Mouse (Mus musculus) frontal cortex, postnatal 36 days (tissue): Measurements from ENCODE around the gene Prkag3.
A peak's percentile ranks its signal among the peaks of the same experiment; 100 is the strongest.

ENCODE experiments used
- DNase-seq, 2 experiments: peaks; one replicate each; pipeline ENCODE4 v3.0.0; 2022; ENCODE audit warnings: low spot score in 2 of 2

The Prkag3 gene

DNA sequence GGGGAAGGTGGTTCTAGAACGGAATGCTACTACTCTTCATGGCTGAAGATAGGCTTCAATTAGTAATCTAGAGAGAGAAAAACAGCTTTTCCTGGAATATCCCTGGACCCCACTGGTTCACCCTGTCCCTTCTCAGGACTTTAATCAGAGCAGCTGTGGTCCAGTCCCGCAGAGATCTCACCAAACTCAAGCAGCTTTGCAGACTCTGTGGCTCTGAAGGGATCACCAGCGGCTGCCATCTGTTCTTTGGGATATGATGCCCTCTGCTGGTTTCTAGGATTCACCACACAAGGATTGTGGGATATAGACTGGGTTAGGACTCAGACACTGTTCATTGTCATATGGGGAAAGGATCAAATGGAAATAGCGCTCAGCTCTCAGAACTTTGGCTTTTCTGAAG is 10.8 kb upstream of the Prkag3 start:
- peak in 1 of 2 experiments; percentile 63 for DNase-seq

DNA sequence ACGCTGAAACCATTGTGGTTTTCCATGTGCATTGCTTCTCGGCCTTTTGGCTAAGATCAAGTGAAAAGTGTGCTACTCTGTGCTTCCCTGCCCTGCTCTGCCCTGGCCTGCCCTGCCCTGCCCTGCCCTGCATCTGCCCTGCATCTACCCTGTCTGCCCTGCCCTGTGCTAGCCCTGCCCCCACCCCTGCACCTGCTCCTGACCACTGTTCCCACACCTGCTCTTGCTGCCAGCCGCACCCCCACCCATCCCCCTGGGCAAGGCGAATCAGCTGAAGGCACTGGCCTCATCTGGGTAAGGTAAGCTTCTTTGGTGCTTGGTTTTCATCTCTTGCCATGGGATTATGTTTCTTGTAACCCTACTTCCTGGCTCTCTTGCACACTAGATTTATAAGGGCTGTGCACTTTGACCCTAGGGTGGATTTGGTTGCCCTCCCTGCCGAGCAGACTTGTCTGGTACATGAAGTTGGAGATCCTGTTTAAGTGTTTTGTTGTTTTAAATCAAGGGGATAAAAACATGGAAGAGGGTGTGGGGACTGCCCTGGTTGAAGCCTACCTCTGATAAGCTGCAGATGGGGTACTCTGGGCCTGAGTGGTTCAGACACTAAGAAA is 5.3 kb upstream of the Prkag3 start:
- DNase-seq: no peak

DNA sequence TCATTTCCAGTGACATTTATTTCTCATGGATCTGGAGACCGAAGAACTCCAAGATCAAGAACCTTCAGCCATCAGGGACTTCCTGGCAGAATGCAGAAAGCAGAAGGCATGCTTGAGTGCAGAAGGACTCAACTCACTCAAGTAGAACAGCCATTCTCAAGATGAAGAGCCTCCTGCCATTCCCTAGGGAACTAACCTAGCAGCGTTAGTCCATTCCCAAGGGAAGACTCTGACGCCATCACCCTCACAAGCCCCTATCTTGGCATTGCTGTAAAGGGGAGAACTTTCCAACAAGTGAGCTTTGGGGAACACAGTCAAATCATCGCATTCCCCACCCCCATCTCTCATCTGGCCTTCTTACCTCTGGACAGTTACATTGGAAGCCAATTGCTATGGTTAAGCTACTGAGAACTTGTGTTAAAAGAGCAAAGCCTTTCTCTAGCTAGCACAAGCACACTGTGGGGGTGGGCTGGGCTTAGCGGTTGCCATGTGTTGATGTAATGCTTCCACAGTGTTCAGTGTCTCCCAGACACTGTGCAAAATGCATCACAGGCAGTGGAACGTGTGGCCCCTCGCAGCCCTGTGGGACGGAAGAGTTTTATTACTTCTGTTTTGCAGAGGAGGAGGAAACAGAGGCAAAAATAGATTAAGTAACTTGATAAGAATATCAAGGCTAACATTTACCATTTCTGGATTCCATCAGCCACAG is 4.4 kb upstream of the Prkag3 start:
- DNase-seq: no peak

DNA sequence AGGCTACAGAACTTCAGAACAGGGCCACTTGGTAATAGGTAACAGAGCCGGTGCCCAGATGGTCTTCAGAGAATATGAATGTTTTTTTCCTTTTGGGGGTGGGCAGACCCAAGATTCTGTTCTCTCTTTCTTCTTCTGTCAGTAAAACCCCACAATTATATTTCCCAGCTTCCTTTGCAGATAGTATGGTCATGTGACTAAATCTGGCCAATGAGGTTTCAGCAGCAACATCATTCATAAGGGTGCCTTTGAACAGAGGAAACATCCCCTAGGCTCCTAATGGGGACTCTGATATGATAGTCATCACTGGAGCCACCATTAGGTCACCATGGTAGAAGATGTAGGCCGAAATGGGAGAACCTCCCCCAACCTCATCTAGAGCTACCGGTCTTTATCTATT is 3.8 kb upstream of the Prkag3 start:
- DNase-seq: no peak

DNA sequence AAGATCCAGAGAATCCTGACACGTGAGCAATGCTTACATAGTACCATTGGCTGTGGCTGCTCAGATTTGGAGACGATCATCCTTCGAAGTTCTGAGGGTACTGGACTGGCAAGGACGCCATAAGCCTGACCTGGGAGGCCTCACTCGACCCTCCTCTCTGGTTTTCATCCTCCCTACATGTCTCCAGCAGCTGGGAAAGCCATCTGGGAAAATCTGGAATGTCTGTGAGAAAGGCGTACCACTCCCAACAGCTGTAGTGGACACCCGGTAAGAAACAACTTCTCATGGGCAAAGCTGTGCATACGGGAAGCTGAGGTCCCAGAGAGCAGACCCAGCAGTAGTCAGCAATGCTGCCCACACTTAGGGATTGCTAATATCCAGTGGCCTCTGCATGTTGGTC is 3.1 kb upstream of the Prkag3 start:
- no peak for DNase-seq

DNA sequence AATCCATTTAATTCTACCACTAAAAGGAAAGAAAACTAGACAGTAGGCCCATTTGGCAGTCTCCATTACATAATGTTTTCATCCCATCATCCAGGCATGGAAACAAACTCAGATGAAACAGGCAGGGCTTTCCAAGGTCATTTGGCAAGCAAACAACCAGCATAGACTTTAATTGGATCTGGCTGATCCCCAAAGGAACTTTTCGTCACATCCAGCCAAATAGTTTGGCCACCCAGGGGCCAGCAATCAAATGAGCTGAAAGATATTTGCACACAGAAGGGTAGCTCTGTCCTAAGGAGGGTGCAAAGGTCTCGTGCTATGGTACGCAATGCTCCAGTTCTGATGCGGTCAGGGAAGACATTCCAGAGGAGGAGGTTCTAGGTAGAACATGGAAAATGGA is 1.7 kb upstream of the Prkag3 start:
- peak in 1 of 2 experiments; percentile 39 for DNase-seq

DNA sequence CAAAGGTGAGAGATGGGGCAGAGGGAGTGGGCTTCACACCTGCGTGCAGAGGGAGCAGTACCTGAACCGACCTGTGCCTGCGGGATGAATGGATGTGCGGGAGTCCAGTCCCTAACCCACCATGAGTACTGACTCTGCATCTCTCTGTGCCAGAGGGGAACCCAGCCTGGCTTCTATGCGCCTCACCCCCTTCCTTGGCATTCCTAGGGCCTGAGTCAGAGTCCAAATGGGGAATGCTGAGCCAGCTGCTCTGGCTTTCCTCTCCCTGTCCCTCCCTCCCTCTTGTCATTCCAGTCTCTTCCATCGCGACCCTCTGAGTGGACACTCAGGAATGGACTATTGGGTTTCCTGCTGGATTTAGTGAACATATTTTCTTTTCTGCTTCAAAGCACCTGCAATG is 280 bp upstream of the Prkag3 start:
- no peak for DNase-seq

DNA sequence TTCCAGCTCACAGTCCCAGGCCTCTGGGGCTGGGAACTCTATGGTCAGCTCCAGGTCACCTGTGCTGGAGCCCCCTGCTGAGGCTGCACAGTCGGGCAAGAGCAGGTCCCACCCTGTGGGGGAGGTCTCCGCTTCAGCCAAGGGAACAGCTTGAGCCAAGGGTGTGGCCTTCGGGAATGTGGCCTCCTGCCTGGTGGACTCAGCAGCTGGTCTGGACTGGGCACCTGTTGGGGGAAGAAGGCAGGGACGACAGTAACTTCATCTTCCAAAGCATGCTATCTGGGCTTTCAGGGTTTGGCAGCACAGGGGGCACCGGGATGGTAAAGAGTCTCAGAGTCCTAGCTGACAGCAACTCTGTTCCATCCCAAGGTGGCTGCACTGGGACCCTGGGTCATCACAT is 1.7 kb downstream of the Prkag3 start:
- no peak for DNase-seq

DNA sequence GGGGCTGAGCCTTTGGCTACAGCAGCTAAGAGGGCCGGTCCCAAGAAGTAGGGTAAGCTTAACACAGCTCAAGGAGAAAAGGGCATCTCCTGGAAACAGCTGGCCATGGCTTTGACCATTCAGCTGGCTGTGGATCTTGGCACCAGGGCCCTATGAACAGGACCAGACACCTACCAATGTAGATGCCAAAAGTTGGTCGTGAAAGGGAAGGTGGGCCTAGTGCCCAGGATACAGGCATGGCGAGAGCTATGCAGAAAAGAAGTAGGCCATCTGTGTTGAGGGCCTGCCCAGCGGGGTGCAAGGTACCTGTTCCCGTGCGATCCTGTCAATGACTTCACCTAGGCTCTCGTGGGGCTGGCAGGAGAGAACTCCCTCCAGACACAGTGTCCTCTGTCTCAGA is 8.2 kb downstream of the Prkag3 start:
- no peak for DNase-seq

DNA sequence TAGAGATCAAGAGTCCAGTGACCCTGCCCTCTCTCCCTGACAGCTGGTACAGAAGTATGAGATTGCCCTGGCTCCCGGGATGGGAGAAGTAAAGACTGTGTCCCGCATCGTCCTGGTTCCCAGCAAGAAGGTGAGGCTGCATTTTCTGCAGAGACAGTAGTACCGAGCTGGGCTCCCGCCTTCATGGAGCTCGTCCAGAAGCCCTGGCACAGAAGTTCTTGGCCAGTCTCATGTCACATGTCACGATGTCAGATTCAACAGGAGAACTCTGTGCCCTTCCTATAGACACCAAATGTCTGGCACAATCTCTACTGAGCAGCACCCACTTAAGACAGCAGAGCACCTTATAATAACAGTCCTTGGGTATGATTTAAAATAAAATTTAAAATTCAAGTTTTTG is 11.5 kb downstream of the Prkag3 start:
- DNase-seq: no peak

DNA sequence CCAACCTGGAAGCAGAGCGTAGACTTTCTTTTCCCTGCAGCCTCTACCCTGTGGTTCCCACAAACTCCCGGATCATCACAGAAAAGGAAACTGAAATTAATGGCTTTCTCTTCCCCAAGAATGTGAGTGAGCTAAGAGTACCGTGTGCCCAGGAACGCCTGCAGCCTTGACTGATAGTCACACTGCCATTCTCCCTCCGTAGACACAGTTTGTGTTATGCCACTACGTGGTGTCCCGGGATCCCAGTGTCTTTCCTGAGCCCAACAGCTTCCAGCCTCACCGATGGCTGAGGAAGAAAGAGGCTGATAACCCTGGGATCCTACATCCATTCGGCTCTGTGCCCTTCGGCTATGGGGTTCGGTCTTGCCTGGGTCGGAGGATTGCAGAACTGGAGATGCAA is 12.0 kb downstream of the Prkag3 start:
- no peak for DNase-seq

DNA sequence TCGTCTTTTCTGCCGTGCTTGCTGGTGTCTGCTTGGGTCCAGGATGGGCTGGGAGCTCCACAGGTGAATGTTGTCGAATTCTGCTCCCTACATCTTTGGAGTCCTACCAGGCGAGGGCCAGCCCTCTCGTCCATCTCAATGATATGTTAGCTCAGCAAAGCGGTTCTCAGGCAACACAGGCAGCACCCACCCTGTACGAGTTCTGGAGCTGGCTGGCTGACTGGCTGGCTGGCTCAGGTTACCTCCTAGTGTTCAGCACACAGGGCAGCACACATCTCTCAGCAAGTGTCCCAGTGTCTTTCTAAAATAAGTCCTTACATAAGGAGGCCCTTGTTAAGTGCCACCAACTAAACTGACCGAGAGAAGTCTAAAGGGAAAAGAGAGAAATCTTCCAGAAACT is 20.6 kb downstream of the Prkag3 start:
- DNase-seq: no peak

DNA sequence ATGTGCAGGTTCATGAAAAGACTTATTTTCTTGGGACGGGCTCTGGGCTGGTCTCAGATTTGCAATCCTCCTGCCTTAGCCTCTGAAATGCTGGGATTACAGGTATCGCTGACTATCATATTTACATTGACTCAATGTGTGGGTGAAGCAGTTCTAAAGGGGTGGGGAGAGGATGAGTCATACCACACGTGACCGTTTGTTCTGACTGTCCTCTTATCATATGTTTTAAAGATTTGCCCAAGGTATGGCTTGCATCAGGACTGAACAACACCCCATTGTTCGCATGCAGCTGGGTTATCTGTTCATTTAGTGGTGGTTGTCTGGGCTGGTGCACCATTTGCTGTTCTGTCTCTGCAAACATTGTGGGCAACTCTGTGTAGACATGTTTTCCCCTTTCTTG is 22.3 kb downstream of the Prkag3 start:
- DNase-seq: no peak

DNA sequence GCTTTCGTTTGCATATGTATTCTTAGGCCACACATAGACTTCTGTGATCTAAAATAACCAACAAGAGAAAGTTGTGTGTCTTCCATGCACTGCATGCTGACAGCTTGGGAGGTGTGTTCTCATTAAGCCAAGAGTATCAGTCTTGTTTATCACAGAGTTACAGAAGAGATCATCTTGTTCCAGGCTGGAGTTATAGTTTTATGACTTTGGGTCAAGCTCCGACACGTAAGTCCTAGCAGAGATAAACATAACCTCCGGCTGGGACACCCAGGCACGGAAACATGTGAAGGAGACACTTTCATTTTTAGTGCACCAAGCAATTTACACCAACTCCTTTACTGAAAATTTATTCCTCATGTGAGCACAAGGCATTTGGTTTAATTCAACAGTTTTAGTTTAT is 22.9 kb downstream of the Prkag3 start:
- no peak for DNase-seq

DNA sequence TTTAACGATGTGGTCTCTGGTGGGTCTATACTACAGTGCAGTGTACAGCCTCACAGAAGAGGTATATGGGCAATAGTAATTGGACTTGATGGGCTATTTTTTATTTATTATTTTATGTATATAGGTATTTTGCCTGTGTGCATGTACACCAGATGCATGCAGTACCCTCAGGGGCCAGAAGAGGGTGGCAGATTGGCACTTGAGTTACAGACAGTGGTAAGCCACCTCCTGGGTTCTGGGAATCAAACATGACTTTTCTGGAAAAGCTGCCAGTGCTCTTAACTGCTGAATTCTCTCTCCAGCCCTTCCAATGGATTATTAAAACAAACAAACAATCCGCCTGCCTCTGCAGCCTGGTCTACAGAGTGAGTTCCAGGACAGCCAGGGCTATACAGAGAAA is 25.3 kb downstream of the Prkag3 start:
- DNase-seq: no peak

DNA sequence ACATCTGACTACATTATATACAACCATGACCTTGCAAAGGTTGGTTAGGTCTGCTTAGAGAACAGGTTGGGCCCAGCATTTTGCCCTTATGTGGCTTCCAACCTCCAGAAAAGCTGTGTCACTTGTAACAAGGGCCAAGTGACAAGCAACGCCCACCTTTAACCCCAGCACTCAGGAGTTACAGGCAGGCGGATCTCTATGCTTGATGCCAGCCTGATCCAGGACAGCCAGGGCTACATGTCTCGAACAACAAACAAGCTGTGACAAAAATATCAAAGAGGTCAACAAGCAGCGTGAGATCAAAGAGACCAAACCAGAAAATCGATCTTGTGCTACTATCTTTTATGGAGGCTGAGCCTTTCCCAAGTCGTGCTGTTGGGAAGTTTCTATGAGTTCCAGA is 27.4 kb downstream of the Prkag3 start:
- DNase-seq: no peak

DNA sequence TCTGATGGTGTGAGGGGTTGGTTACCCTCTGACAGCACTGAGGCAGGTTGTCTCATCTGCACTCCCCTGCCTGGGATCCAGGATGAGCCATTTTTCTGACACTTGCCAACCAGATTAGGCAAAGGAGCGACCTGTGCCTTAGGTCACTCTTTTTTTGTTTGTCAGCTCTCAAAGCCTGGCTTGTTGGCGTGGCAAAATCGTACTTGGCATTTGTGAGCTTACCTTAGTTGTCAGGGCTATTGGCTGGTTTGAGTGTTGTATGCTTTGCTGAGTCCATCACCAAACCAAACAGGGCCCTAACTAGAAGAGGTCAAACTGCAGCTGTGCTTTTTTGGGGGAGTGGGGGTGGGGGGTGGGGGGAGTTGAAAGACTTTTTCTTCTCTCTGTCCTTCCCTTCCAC is 29.7 kb downstream of the Prkag3 start:
- no peak for DNase-seq

DNA sequence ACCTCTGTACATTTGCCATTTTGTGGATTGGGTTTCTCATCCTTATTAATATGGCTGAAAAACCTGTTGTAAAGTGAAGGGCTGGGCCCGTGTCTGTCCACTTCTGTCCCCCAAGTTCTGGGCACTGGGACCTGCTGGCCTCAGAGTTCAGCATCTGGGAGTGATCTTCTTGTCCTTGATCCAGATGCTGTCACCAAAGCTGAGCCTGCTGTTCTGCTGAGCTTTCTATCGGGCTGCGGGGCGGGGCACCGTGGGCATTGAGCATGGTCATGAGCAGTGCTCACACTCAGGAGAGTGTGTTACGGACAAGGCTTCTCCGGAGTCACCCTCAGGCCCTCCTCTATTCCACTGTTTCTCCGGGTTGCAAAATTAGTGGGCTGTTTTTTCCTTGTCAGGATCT is 30.9 kb downstream of the Prkag3 start:
- no peak for DNase-seq

DNA sequence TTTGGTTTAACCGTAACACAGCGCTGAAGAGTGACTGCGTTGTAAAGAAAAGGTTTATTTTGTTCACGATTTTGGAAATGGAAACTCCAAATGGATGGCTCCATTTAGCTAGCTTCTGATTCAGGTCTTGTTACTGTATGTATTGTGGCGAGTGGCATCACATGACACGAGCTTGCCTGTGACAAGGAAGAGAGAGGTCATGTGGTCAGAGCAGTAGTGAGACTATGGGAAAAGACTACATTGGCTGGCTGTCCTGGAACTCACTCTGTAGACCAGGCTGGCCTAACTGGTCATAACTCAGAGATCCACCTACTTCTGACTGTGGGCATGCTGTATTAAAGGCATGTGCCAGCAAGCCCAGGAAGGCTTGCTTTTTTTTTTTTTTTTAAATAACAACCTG is 33.1 kb downstream of the Prkag3 start:
- DNase-seq: no peak

DNA sequence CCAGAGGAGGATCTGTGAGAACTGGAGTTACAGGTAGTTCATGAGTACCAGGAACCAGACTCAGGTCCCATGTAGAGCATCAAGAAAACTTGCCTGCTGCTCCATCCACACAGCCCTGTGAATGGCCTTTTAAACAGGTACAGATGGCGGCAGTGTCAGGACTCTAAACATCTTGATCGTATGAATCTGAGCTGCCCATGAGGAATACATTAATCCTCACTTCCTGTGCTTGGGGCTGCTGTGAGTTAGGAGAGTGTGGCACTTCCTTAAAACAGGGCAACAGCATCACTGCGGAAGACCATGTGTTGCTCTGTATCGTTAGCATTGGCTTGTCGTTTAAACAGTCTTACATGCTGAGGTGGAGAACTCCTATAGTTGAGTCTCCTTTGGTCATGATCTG is 33.6 kb downstream of the Prkag3 start:
- DNase-seq: no peak

DNA sequence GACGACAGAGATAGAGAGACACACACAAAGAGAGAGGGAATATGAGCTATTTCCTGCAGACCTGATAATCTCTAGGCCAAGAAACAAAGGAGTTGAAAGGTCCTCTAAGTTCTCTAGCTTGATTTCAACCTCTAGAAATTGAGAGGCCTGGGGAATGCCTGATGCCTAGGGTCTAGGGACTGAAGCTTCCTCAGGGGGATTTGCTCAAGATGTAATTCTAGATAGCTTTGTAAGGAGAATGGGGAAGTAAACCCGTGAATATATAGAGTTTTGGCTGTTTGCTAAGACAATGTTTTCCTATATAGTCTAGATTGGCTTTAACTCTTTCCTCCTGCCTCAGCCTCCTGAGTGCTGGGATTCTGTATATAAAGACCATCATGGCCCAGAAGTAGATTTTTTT is 34.1 kb downstream of the Prkag3 start:
- no peak for DNase-seq

DNA sequence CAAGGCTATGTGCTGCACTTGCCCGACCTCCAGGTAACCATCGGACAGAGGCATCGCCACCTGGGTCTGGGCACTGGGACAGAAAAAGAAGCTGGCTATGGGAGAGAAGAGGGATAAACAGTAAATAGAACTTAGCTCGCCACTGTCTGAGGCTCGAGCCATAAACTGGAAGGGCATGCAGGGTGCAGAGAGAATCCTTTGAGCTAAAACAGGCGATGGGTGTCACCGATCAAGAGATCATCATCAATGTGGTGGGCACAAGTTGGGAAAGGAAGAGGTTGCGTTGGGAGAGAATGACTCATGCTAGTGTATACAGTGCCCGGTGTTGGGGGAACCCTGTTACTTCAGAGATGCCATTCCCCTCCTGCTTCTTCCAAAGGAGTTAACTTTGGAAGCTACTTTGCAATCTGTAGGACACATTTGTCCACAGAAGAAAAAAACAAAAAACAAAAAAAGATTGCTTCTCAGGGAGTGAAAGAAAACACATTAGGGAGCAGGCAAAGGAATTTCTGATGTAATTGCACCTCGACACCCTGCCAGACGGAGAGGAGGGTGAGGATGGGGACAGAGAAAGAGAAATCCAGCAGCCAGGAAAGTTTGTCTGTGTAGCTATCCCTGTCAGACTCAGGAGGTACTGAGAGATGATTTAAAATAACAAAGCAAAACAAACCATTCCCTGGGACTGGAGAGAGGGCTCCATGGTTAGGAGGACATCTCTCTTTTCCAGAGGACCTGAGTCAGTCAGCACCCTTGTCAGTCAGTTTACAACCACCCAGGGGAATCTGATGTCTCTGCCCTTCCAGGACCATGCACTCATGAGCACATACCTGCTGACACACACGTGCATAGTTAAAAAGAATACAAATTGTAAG is 34.9 kb downstream of the Prkag3 start:
- no peak for DNase-seq
